Comparison of ENCODE assay signal across 9 mouse cellular contexts in the genomic region with DNA sequence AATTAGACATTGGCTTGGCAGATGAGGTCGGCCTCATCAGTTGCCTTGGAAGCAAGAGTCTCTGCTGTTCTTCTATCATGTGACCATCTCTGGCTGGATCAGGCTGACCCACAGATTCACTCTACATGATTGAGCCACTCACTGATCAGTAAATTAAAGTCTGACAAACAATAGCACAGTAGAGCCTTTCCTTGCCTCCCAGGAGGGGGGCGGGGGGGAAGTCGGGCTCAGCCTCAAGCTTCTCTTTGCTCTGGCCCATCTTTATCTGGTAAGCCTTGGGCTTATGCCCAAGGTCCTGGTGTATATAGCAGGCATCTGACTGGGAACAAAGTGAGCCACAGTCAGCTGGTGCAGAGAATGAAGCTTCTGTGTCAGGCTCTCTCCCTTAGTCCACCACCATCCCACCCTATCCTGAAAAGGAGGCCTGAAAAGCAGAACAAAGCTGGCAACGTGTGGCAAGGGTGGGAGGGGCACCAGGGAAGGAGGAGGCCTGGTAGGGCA.
DNase-seq lines count a peak whose midpoint lies in the region; ATAC-seq lines count a peak whose summit lies in the region.
"Had no signal": no experiment of that assay in that cellular context is flagged by ENCODE, and none has a peak within 500 bp of the region (broad histone marks: within the 10 kb centered on the region; RNA-seq: fewer than 3 reads in every experiment).

No protein-coding gene starts in this region.

- H3K36me3 ChIP-seq in hindbrain, embryonic 12.5 days: no peaks in the 10 kb centered on the region

- H3K9ac ChIP-seq in hindbrain, embryonic 12.5 days: no peak overlapping the region

- no peaks in the 10 kb centered on the region for H3K27me3 ChIP-seq in hindbrain, embryonic 12.5 days

- H3K4me3 ChIP-seq in hindbrain, embryonic 12.5 days: no peak overlapping the region

- H3K4me1 ChIP-seq in hindbrain, embryonic 12.5 days: peaks cover 22% of the 10 kb centered on the region

- DNase-seq in embryo, embryonic 10.5 days (ENCODE audit: low spot score): peak; percentile 18
- no peak for DNase-seq in embryo, embryonic 10 days (ENCODE audit: low spot score)
- DNase-seq in brain, adult 2 months (ENCODE audit: low read depth, low spot score): peak; percentile 73
- peak; percentile 71 for DNase-seq in ovary, postnatal 36 days (ENCODE audit: low spot score)
- no peak for DNase-seq in thymus, postnatal 0 days (ENCODE audit: low spot score)
- DNase-seq in frontal cortex, postnatal 14 days (ENCODE audit: low spot score in 2 of 2): no peak
- DNase-seq in heart, adult 18-20 months: no peak
- DNase-seq: liver had no signal

- H3K9me3 ChIP-seq in hindbrain, embryonic 12.5 days (replicated peaks): no peaks in the 10 kb centered on the region

- no peak overlapping the region for H3K4me2 ChIP-seq in hindbrain, embryonic 12.5 days (replicated peaks)

- peak overlapping the region; percentile 37 for H3K27ac ChIP-seq in hindbrain, embryonic 12.5 days

- ATAC-seq in hindbrain, embryonic 12.5 days (ENCODE audit: low FRiP score): peak; percentile 78

- 28% methylated on average over 4 of the region's 4 CpGs for WGBS in hindbrain, embryonic 12.5 days

Comparison
In these comparisons a context has a peak if more than half of its experiments do, and no peak if none do; other contexts are left out.
1. DNase-seq: peak in embryo, embryonic 10.5 days (single experiment), brain, adult 2 months (single experiment) and ovary, postnatal 36 days (single experiment); none in embryo, embryonic 10 days (single experiment), thymus, postnatal 0 days (single experiment), frontal cortex, postnatal 14 days (0 of 2) and heart, adult 18-20 months (0 of 2).